Mouse (Mus musculus): Measurements from ENCODE around the gene Sez6.

Gene Sez6

DNA sequence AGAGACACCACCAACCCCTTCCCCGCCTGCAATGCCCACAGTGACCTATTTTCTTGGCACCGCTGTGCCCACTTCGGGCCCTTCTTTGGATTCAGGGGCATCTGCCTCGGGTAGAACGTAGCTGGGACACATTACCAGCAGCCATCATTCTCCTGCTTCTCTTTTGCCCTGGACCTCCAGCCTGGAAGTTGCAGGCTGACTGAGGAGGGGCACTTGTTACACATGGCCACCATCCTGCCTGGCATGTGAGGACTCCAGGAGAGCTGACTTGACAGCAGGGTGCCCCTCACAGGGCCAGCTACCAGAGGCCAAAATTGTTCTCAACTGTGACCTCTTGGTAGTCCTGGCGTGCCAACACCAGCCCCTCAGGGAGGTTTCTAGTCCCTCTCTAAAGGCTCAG is 47.6 kb downstream of the Sez6 start:
- in situ Hi-C loops (cut with MboI; ENCODE audit: low sequenced_read_pairs), result no loop called here

DNA sequence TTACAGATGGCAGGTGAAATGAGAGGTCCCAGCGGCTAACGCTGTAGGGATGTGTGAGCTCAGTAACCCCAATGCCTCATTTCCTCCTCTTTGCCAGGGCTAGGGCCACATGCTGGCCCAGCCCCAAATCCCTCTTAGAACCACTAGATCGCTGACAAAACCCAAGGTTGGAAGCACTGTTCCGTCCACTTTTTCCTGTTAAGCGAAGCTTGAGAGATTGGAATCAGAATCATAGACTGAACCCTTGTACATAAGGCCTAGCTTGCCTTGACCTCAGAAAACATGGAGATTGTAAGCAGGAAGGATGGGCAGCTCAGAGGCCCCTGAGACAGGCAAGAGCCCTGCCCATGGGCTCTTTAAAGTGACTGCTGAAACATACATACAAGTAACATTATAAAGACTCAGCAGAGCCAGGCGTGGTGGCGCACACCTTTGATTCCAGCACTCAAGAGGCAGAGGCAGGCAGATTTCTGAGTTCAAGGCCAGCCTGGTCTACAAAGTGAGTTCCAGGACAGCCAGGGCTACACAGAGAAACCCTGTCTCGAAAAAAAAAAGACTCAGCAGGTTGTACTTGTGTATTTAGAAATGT is 48.7 kb downstream of the Sez6 start:
- in situ Hi-C loops (cut with MboI; ENCODE audit: low sequenced_read_pairs), result no loop called here

DNA sequence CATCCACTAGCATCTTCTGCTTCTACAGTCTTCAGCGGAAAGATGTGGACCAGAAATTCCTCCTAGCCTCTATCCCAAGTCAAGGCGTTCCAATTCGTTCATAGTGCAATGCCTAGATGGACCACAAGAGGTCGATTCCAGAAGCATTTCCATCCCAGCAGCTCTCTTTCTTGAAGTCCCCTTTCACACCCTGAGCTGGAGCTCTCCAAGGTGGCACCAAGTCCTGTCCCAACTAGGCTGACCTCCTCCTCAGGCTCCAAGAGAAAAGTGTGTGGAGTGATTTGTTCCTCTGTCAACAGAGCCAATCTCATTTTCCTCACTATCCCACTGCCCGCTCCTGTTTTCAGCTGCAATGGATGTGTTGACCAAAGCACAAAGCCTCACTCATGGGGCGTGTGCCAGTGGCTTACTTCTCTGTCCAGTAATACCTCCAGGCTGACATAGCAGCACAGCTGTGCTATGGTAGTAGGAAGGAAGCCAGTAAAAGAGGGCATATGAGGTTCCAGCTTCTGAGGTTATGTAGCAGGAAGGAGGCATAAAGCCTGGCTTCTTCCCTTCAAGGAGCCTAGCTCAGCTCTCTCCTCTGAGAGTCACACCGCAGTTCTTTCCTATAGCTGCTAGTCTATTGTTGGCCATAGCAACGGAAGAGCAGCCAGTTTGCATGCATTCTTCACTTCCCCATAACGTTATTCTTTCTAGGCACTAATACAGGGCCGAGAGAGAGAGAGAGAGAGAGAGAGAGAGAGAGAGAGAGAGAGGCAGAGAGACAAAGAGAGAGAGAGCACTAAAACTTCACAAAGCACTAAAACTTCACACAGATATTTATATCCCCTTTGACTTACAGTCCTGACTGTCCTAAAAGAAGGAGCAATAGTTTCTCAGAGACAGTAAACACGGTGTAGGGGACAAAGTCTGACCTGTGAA is 49.9 kb downstream of the Sez6 start:
- in situ Hi-C loops (cut with MboI; ENCODE audit: low sequenced_read_pairs), result no loop called here

DNA sequence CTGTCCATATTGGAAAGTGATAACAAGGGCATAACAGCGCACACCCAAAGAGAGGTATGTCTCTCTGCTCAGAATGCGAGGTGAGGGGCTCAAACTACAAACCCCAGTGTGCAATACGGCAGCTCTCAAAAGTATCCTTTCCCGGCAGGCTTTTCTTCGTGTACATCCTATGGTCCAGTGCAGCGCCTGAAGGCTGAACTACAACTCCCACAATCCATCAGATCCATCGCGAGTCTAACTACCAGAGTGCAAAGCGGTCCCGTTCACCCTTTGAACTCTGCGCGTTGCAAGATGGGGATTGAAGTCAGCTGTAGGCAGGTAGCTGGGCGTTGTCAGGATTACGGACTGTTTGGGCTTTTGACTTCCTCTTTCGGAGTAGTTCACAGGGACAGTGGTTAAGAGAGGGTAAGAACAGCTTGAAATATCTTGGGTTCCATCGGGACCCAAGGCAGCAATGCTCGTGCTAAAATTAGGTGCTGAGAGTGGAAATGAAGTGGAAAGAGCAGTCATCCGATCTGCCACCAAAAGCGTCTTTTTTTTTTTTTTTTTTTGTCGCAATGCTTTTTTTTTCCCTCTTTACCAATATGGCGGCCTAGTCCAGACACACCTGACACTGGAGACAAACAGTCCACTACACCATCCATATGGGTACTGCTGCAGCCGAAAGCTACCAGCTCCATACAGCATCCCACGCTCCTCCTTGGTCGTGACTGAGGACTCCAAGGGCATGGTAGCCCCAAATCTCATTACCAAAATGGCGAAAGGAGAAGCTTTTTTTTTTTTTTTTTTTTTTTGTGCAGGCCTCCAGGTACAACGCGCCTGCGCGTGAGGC is 51.2 kb downstream of the Sez6 start:
- in situ Hi-C loops (cut with MboI; ENCODE audit: low sequenced_read_pairs), result no loop called here

DNA sequence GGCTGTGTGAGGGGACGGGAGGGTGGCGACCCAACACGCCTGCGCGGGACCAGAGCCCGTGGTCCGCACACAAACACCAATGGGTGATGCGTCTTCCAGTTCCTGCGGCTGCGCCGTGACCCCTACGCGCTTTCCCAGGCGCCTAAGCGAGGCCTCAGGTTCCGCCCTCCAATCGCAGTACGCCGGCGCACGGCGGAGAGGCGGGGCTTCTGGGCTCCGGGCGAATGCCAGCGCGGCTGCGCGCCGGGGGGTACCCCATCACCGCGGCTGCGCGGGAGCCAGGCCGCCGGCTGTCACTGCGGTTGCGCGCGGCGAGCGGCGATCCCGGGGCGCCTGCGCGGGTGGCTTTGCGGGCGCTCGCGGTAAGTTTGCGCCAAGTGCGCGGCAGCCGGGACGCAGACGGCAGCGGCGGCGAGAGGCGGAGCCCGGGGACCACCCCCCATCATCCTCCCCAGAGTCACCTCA is 51.9 kb downstream of the Sez6 start, which contains the start of gene Phf12:
Gene Phf12, plus strand, starts transcription at position 314 of the 465 bp plus-strand sequence.
- in situ Hi-C loops (cut with MboI; ENCODE audit: low sequenced_read_pairs), result no loop called here

DNA sequence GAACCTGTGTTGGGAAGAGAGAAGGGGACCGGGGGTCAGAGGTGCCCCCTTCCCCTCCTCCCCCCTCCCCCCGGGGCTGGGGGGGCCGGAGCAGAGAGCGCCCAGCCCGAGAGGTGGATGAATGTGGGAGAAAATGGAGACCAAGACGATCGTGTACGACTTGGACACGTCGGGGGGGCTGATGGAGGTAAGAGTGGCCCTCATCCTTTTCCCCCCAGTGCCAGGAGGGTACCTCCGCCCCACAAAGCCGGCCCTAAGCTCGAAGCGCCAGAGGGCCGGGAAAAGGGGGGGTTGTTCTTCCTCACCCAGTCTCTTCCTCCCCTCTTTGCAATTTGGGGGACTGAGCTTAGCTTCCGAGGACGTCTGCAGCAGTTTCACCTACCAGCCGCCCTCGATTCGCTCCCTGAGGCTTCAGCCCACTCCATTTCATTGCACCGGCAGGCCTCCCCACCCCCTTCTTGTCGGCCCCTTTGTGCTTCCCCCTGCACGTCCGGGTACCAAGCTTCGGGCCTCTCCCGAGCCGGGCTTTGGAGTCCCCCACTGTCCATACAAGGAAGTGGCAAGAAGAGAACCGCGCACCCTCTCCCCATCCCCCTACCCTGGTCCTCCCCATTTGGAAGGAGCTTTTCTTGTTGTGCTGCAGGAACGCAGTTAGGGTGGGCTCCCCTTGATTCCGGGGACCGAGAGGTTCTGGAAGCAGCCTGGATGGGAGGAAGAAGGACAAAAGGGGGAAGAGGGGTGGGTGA is 52.8 kb downstream of the Sez6 start:
- in situ Hi-C loops (cut with MboI; ENCODE audit: low sequenced_read_pairs), result no loop called here

DNA sequence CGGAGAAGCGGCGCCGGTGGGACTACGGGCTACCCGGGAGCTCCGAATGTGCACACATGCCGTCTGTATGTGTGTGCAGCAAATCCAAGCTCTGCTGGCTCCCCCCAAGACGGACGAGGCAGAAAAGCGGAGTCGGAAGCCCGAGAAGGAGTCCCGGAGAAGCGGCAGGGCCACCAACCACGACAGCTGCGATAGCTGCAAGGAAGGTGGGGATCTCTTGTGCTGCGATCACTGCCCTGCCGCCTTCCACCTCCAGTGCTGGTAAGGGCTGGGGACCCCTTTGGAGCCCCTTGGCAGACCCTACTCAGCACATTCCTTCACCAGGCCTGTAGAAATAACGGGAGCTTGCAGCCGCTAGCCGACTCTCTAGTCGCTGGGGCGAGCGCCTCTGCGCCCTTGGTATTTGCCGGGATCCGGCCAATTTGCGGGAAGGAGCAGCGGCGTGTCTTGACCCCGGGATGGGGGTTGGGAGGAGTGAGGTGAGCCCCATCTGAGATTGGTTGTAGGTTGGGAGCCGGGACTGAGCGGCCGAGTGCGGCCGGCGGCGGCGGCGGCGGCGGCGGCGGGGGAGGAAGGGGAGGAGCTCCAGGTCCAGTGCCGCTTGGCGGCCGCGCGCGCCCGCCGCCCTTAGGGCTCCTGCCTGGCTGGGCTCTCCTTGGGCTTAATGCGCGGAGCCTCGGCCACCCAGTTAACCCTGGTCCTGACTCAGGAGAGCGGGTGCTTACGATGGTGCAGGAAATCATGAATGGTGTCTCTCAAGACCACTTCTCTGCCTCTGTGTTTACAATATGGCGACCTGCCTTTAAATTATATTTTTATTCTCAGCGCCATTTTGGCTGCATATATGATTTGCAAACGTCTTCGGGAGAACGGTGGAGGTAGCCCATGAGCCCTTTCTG is 53.6 kb downstream of the Sez6 start:
- in situ Hi-C loops (cut with MboI; ENCODE audit: low sequenced_read_pairs), result no loop called here

DNA sequence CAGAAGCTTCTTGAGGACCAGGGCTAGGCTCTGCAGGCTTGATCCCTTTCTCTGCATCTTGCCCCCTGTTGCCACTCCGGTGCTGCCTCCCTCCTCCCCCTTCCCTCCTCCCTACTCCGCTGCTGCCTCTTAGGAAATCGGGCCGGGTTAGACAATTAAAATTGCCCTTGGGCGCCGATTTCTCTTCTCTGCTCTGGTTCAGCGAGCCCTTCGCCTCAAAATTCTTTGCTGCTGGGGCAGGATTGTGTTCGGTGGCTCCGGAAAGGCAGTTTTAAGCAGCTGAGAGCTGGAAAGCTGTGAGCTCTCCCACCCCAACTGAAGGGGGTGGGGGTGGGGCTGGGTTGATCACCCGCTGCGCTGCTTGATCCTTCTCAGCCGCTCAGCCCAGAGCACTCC is 54.2 kb downstream of the Sez6 start:
- in situ Hi-C loops (cut with MboI; ENCODE audit: low sequenced_read_pairs), result no loop called here

DNA sequence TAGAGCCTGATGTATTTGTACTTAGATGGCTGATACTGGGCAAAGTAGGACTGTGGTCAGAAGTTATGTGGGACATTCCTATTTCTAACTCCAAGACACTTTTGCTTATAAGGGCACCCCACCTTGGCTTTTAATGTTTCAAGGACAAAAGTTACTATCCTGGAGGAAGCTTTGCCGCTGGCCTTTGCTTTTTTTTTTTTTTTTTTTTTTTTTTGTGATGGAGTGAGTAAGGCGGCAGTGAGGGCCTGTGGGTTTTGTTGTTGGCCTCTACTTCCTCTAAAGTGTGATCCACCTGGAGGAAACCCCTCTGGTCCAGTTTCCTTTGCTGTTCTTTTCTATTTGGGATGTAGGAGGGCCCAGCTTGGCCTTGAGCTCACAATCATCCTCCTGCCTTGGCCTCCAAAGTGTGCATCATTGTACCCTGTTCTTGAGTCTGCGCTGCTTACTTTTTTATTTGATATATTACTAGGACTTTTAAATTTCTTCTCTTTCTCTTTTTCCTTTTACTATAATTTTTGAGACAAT is 55.0 kb downstream of the Sez6 start:
- in situ Hi-C loops (cut with MboI; ENCODE audit: low sequenced_read_pairs), result no loop called here

DNA sequence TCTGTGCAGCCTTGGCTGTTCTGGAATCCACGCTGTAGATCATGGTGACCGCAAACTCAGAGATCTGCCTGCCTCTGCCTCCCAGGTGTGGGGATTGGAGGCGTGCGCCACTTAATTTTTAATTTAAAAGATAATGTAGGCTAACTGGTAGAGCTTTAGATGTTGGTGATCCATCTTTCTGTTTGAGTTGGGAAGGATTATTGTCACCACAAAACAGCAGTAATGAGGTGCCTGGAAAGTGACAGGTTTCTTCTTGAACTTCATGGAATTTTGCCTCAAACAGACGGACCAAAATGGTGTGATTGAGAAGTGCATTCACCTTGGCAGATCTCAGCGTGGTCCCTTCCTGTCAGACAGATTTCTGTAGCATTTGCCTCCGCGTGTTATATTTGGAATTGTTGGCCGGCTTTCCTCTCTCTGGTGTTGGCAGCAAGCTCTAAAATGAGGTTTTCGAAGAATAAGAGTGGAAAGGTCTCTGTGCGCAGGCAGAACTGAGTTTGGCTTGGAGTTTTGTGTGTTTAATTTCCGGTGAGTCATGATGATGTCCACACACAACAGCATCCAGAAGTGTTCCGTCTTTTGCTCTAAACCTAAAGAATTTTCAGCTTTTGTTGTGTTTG is 58.6 kb downstream of the Sez6 start:
- in situ Hi-C loops (cut with MboI; ENCODE audit: low sequenced_read_pairs), result no loop called here

DNA sequence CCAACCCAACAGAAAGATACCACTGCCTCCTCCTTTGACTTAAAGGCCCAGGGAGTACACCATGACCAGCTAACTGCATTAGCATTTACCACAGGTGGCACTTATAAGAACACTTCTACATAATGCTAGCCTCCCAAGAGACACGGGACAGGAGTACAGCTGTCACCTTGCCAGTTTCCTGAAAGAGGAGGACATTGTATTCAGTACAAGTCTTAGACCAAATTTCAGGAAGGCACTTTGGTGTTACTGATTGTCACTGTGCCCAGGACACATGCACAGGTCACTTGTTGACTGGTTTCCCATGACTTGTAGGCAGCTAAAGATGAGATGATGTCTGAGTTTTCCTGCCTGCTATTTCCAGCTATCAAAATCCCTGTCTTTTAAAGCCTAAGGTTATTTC is 65.0 kb downstream of the Sez6 start:
- in situ Hi-C loops (cut with MboI; ENCODE audit: low sequenced_read_pairs), result no loop called here

DNA sequence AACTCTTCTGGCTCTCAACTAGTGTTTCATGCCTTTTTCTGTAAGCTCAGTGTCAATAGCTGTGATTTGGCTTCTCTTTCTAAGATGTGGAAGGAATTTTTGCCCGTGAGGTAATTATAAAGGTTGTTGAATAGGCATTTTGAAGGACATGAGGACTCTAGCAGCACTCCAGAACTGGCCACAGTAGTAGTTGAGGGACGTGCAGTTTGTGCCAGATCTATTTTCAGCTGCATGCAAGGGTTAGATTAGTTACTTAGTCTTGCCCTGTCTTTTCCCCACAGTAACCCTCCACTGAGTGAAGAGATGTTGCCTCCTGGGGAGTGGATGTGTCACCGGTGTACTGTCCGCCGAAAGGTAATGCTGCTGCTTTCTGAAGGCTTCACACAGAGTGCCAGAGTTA is 75.8 kb downstream of the Sez6 start:
- in situ Hi-C loops (cut with MboI; ENCODE audit: low sequenced_read_pairs), result no loop called here

DNA sequence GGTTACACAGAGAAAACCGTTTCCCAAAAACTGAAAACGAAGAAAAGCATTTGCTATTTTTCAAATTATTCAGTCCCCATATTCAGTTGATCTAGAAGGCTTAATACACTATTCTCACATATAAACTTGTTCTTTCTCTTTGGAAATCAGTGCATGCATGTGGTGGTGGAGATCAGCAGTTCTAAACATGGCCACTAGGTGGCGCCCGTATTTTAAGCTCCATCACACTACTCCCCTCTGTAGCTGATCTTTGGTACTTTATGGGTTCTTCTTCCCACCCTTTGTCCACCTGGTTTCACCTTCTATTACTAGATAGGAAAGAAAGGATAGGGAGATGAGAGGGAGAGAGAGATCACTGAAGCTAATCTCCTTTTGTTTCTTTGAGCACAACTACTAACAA is 89.1 kb downstream of the Sez6 start:
- in situ Hi-C loops (cut with MboI; ENCODE audit: low sequenced_read_pairs), result no loop called here

DNA sequence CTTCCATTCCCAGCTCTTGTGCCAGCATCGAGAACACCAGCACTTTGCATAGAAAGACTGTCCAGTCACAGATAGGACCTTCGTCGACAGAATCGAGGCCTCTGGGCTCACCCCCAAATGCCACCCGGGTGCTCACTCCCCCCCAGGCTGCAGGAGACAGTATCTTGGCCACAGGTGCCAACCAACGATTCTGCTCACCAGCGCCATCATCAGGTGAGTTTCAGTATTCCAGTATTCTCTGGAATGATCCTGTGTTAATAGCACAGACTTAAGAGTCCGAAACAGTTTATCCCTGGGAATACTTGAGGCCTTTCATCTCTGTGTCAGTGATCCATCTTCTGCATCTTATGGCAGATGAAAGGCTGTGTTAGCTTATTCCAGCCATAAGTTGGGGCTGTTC is 93.0 kb downstream of the Sez6 start:
- in situ Hi-C loops (cut with MboI; ENCODE audit: low sequenced_read_pairs), result no loop called here
